Mouse (Mus musculus) retina, embryonic 14.5 days (tissue): ENCODE measurements around the gene Nrp1.

Source experiments
- DNase-seq: peaks from one replicate; pipeline ENCODE4 v3.0.0-alpha.2; 2015; ENCODE audit warnings: low spot score

Gene Nrp1

DNA sequence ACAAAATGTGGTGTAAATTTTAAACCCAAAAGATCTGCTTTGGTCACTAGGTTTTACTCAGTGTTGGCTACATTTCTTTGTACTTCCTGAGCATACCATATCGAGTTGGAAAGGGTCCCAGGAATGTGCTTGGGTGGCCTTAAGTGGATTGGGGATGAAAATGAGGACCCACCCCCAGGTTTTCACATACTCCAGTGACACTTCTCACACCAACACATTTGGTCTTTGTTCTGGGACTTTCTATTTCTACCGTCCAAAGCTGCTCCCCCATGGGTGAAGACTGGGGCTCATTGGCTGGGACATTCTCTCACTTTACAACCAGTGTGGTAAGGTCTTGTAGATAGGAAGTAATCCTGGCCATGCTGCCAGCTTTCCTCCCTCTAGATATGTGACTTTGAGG, 111.7 kb downstream of the Nrp1 start:
- no peak for DNase-seq

DNA sequence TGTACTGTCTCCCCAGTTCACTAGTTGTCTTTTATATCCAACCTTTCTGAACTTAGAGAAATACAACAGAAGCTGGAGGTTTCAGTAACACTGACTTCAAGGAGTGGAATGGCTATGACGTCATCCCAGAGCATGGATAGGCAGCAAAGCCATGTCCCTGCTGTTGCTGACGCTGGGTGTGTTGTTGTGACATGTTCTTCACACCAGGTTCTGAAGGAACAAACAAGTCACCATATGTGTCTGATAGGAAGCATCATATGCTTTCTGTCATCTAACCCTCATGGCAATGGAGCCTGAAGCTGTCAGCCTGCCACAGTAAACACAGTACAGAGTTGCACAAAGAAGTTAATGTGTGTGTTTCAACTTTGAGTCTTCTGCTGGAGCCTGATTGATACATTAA, 112.8 kb downstream of the Nrp1 start:
- no peak for DNase-seq

DNA sequence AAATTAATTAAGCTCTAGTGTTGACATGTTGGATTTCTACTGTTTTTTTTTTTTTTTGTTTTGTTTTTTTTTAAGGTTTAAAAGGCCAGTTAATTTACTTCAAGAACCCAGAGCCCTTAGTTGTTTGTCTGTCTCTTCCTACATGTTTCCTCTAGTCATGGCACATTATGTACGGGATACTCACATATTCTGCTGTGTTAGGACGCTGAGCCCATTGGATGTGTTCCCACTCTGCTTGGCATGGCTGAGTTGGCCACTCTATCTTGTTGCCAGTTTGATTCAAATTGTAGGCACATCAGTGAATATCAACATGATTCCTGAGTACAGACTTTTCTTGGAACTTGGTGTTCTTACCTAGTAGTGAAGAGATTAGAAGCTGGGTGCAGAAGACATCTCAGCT, 114.5 kb downstream of the Nrp1 start:
- DNase-seq: no peak

DNA sequence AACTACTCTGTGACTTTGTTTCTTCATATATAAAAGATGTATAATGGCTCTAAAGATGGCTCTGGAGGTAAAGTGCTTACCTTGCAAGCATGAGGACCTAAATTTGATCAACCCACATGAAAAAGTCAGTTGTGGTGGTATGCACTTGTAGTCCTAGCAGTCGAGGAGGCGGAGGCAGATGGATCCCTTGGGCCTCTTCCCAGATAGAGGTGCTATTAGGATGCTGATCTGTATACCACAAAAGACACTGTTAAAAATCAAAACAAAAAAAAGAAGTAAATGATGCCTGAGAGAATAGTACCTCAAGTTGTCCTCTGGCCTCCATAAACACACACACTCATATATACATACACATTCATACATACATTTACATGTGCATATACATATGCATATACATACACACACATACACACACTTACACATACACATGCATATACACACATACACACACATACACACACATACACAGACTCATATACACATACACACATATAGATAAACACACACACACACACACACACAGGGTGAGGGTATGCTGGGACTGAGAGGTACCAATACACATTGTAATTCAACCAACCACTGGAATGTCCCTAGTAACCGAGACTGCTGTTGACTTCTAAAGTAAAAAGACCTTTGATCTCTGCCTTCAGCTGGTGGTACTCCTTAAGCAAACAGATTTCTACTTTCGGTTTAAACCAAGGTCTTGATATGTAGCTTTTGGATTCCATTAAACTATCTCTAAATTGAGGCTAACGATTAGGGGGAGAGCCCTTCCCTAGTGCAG, 115.2 kb downstream of the Nrp1 start:
- DNase-seq: no peak

DNA sequence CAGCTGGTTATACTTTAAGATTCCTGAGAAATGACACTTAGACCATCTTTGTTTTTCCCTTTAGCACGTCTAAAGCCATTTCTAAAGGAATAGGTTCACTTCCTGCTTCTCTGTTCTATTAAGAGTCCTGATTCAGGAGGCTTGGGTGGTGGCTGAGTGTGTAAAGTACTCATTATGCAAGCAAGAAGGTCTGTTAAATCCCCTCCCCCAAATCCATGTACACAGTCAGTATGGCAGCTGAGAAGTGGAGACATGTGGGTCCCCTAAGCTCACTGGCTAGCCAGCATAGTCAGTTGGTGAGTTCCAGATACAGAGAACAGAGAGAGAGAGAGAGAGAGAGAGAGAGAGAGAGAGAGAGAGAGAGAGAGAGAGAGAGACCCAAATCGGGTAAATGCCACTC, 116.2 kb downstream of the Nrp1 start:
- DNase-seq: no peak

DNA sequence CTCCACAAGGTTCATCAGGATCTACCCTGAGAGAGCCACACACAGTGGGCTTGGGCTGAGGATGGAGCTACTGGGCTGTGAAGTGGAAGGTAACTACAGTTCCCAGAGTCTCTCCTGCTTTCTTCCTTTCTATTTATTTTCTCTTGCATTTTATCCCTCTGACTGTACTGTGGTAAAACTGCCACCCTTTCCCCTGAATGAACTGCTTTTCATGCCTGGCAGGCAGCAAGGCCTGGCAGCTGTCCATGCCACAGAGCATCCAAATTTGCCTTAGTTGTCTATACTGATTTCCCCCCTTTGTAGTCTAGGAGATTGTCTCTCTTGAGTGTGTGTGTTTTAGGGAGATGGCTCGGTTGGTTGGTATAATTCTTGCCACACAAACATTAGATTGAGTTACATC, 117.8 kb downstream of the Nrp1 start:
- no peak for DNase-seq

DNA sequence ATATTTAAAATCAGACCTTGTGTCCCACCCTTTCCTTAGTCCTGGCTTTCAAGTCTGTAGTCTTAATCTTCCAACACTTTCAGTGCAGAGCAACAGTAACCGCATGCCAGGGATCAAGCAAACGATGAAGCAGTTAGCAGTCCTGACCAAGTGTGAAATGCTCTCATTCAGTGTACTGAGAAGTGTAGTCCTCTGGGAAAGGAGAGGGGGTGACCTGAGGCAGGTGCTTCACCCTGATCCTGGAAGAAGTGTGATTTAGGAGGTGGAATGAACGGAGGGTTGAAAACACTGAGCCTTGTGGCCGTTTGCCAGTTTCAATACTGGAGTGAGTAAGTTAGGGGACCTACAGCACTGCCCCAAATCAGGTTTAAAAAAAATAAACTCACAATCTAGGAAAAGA, 119.6 kb downstream of the Nrp1 start:
- DNase-seq: no peak

DNA sequence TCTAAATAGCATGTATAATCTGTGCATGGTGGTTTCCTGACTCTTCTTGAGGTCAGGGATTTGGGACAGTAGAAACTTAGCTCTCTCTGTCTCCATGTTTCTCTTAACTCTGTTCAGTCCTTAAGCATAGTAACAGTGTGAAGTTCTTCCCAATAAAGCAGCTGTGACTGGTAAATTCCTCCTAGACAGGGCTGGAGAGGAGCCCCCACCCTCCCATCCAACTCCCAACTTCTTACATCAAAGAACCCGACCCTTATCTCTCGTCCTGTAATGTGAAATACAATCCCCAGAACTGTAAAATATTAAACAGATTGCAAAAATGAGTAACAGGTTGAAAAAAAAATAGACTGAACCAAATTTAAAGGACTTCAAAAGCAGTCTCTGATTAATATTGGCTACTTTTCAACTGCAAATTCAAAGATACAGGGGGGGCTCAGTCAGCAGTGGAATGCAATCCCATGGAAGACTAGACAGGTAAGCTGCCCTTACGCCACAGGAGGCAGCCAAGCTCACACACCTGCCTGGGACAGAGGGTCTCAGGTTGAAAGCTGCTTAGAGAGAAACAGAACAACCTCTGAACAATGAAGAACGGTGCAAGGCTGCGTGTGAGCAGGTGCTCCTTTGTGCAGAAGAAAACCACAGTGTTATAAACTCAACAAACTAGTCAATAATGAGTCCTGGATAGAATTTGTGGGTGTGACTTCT, 121.1 kb downstream of the Nrp1 start:
- no peak for DNase-seq

DNA sequence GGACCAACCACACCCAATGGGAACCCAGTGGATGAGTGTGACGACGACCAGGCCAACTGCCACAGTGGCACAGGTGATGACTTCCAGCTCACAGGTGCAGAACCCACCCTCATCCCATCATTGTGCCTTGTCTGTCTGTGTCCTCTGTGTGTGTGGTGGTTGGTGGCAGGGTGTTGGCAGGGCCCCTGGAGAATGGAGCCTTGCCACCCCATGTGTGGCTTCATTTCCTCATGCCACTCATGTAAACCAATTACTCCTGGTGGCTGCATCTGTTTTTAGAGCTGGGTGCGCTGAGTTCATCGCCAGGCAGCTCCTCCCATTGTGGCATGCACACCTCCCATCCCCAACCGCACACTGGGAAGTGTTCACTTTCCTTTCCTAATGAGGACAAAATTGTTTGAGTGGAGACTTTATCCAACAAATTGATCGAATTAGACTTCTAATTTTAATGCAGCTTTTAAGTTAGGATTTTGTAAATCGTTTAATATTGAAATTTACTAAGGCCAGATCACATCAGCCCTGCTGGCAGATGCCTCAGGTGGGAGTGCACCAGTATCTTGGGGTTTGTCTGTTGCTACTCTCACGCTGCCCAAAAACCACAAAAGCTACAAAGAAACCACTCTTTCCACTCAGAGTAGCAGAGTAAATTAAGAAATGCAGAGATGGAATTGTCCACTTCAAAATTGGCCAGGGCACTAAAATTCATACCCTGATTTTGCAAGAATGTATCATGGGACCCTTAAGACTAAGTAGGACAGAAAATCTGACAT, 122.7 kb downstream of the Nrp1 start:
- no peak for DNase-seq

DNA sequence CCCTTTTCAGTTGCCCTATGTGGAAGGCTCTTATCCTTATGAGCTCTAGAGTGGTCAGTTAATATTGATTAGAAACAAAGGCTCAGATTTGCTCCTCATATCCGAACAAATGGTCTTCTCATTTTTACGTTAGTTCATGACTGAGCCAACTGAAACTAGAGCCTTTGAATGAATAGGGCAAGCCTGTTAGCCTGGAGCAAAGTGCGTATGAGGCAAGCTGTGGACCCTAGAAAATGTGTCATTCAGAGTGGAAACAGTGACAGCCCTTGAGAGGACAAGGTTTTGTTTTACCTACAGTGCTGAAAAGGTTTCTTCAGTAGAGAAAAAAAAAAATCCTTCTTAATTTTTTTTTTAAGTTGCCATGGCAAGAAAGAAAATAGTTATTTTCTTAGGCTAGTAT, 124.9 kb downstream of the Nrp1 start:
- no peak for DNase-seq

DNA sequence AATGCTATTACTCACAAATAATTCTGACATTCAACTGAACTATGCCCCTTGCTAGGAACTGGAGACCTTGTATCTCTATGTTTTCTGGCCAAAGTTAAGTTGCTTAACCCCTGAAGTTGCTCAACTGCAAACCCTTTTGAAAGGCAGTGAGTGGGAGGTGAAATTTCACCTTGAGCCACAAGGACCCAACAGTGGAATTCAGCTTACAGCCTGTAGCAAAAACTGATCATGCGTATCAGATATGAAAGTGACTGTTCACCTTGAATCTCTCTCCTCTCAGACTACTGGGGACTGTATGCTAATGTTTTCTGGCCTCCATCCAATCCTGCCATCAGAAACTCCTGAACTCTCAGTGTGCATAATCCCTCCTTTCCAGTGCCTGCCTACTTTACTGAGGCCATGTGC, 126.3 kb downstream of the Nrp1 start:
- DNase-seq: no peak

DNA sequence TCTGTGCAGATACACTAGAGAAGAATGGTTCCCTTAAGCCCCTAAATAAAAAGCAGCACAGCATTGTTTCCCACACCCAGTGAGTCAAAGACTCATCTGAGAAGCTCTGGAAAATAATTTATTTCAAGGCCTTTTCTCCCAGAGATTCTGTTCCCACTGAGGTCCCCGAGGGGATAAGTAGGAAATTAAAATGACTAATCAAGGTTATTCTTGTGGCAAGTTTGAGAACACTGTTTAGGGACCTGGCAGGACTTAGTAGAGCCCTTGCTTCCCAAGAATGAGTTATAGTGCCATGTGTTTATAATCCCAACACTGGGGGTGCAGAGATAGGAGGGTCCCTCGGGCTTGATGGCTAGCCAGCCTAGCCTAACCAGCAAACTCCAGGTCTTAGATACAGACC, 127.6 kb downstream of the Nrp1 start:
- no peak for DNase-seq

DNA sequence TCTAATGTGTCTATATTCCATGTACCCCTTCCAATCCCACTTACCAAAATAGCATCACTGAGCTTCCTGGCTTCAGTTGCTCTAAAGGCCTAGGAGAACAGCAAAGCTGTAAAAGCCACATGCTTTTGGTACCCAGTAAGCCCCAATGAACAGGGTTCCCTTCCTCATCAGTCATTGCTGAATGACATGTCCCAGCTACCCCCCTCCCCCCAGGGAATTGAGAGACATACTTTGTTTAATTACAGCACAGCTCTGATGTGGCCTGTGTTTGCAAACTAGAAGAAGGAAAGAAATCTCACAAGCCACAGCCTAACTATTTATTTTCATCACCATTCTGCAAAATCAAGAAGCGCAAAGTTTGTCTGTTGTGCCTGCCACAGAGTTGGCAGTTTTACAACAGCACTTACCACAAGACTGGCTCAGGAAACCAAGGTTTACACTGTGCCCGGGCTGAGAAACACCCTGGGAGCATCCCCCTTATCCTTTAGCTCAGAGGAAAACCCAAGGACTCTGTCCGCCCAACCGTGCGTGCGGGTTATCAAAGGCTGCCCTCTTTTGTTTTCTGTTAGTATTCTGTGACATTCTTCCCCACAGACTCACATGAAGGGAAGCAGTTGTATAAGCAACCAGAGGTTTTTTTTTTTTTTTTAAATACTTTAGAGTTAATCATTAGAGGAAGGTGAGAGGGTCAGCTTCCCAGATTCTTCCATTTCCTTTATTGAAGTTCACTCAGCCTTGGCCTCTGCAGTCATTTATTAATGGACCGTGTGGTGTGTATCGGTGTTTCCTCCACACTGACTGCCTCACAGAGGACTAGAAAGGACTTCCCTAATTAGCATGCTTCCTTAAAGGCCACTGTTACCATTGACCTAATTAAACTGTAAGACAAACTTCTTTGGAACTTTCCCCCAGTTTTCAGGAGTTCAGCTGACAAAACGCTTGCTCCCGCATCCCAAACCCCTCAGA, 129.8 kb downstream of the Nrp1 start:
- peak; percentile 49 for DNase-seq

DNA sequence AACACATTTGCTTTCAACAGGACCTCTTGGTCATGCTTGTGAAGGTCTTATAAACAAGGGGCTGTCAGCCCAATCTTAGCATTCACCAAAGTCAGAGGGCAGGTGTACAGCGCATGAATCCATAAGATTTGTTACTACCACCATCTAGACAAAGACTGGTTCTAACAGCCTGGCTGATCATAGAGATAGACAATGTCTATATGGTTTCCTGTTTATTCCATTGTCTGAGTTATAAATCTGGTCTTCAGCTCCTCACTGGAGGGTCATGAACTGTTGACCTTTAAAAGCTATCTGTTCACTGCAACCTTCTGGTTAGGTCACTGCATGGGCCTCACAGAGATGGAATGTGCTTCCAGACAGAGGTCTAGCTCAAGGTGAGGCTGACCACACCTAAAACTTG, 130.9 kb downstream of the Nrp1 start:
- no peak for DNase-seq

DNA sequence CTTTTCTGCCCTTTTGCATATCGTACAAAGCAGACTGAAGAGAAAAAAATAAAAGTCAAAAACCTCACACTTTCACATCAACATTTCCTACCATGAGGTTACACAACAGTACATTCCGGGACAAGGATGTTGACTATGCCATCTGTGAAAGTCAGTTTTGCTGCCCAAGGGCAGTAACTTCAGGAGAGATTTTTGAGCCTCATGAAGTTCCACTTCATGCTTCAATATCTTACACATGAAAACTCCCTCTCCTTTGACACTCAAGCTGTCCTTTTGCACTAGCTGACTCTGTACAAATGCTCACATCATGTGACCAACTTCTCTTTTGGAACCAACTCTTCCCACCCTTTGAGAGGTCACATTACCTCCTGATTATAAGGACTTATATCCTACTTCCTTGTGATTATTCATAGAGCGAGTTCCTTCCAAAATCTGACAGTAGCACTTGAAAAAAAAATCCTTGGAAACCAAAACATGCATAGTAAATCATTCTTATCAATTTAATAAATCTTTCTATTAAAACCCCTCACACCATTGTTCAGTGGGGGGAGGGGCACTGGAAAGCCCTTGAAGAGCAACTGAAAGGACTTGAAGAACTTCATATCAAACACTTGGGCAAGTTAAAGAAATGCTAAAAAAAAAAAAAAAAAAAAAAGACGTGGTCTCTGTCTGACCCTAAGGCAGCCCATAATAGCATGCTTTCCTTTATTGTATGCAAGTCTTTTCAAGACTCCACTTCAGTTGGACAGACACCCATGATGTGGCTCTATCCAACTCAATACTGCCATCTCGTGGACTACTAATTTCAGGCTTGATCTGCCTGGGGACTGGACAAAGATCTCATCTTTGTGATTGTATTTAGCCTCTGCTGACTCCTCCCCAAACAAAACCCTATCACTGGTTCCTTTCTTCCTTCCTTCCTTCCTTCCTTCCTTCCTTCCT, 133.0 kb downstream of the Nrp1 start:
- peak; percentile 90 for DNase-seq

DNA sequence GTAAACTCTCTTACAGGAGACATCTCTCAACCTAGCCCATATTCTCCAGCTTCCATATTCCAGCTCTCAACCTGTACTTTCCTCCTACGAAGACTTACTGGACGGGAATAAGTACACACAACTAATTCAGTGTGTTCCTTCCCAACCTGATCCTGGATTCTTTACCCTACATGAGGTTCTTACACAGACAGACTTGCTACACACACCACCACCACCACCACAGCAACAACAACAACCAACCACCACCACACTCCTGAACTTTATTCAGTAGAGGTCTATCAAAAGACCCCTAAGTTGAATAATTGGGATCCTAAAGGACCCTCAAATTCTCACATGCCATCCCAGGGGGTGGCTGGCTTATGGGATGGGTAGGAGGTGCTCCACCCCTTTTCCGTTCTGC, 135.4 kb downstream of the Nrp1 start:
- no peak for DNase-seq

DNA sequence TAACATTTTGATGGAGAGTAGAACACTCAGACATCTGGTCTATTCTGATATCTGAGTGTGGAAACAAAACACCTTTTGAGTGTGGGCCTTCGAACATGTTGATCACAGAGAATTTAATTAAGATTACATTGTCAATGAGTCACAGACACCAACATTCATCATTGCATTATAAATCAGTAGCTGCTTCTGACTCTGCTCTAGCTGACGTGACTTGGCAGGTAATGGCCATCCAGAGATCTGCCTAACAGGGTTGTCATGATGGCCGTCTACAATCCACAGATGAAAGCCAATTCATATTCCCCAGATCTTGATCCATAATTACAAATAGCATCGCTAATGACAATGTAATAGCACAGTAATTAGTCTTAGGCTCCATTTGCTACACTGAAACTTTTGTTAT, 140.4 kb downstream of the Nrp1 start:
- no peak for DNase-seq

DNA sequence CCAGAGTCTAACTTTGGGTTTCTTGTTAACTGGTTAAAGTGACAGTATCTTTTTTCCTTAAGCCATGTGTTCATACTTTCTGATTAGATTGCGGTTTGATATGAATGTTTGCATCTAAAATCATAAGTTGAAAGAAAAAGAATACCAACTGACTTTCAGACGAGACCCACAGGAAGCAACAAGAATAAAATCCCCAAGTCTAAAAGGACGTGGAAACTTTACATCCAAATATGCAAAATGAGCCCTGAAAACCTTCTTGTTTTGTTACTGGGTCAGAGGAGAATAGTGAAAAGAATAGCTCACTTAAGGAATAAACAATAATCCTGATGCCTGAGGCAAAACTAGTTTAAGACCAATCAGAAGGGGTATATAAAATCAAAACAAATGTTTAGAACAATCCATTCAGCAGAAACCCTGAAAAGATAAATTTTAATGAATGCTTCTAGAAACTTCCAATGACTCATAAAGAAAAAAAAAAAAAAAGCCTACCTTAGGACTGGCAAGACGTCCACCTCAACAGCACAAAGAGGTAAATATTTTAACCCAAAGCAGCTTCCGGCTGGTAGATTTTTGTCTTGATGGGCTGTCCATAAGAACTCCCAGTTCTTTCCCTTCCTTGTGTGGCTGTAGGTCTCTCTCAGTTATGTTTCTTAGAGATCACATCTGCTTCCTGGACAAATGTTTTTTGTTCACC, 145.9 kb downstream of the Nrp1 start:
- DNase-seq: no peak

DNA sequence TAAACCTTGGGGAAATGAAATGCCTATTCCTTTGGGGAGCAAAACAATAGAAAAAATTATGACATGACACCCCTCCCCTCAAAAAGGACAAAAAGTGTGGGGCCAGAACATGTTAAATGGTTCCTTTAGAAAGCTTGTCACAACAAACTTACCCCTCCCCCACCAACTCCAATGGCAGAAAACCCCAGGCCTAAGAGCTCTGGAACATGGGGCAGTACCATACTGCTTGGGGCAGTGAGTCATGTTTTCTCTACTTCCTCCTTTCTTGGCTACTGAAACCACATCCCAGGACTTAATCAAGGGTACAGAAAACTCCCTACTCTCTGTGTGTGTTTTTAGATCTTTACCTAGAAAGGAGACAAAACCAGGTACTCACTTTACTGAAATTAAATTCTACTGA, 147.5 kb downstream of the Nrp1 start:
- DNase-seq: no peak

DNA sequence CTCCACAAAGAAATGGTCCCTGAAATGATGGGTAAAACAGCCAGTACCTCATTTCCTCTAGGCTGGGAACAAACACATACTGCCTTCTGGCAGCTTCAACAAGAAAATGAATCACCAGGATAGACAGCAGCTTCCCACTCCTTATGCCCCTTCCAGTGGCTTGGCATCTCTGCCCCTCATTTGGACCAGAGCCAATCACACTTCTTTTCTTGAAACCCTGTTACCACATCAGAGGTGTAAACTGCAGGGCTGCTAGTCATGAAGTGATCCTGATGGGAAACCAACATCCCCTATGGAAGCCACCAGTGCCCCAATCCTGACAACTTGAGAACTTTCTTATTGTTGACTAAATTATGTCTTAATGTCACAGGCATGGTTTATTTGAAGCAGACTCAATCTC, 150.3 kb downstream of the Nrp1 start:
- DNase-seq: no peak
